Mouse (Mus musculus) bone marrow, adult 2 months (tissue): ENCODE results near the gene Lmnb2.
A peak's percentile ranks its signal among the peaks of the same experiment; 100 is the strongest.

Experiments used
- CTCF ChIP-seq: fragments of 200-500 bp; IDR thresholded peaks from 2 replicates; pipeline ENCODE4 v1.5.1; 2011; ENCODE audit warnings: low read length, control low read depth; ENCODE audit not compliant: control insufficient read depth, insufficient read depth
- POLR2A ChIP-seq: fragments of 200-500 bp; IDR thresholded peaks from 2 replicates; pipeline ENCODE4 v1.6.1; 2011; ENCODE audit warnings: low read depth, mild to moderate bottlenecking, control low read depth, low read length, borderline replicate concordance; ENCODE audit not compliant: control insufficient read depth

- TF ChIP-seq POLR2A (0 out of 2 replicates have a peak, but pooled peaks have one; percentile 10), CTCF (no peak)
These were observed 16.4 kb downstream of the Lmnb2 start for GRCm38 (mm10) chr10:80901409-80902272.
